Mouse (Mus musculus) embryonic fibroblast, embryonic 13.5 days (primary cell): Measurements from ENCODE around the gene Cuta.

Experiments used
- CTCF ChIP-seq: IDR thresholded peaks from 2 replicates; pipeline ENCODE4 v1.5.1; 2011; ENCODE audit warnings: mild to moderate bottlenecking, control low read depth, low read length, moderate library complexity, borderline replicate concordance; ENCODE audit not compliant: insufficient read depth
- POLR2A ChIP-seq: IDR thresholded peaks from 2 replicates; pipeline ENCODE4 v1.6.1; 2011; ENCODE audit warnings: low read depth, mild to moderate bottlenecking, control low read depth, low read length, moderate library complexity

DNA sequence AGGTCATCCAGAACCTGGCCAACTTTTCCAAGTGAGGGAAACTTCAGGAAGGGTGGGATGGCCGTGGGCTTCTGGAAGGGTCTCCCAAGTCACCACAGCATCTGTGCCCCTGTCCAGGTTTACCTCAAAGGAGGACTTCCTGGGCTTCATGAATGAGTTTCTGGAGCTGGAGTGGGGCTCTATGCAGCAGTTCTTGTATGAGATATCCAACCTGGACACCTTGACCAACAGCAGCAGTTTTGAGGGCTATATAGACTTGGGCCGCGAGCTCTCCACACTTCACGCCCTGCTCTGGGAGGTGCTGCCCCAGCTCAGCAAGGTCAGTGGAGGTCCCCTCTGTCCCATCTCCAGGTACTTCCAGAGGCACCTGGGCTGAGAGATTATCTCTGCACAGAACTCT is 20.4 kb upstream of the Cuta start:
- TF ChIP-seq CTCF (no peak), POLR2A (no peak)
